Mouse (Mus musculus): ENCODE measurements at regions not wholly inside any gene's neighbourhood (a gene's known extent, or its start where the extent isn't known, plus 50 kb on each side); places are given as distances from the start of the nearest gene placed in this dataset.
A peak's percentile ranks its signal among the peaks of the same experiment; 100 is the strongest.

- DNase-seq, result no peak
Measured at GRCm38 (mm10) chr11:31751274-31751673, 79.6 kb upstream of the Bod1 start.

GRCm38 (mm10) chr11:31753211-31753610, 81.5 kb upstream of the Bod1 start:
- DNase-seq, result no peak

DNA sequence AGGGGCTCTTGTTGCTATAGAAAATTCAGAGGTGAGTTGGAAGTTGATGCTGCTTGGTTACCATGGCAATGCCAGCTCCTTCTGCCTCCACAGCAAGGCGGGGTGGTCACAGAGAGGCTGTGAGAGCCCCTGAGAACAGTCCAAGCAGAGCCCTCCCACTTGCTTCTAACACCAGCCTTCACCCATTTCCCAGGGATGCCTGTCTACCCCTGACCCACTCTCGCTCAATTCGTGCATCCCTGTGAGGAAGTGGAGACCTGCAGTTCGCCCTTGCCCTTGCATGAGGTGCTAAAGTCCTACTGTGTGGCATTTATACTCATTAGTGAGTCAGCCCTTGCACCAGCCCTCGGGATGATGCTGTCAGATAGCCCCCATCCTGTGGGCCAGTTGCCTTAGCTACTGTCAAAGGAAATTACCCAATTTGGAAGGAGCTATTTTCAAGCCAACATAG, 82.1 kb upstream of the Bod1 start:
- no peak for DNase-seq

DNA sequence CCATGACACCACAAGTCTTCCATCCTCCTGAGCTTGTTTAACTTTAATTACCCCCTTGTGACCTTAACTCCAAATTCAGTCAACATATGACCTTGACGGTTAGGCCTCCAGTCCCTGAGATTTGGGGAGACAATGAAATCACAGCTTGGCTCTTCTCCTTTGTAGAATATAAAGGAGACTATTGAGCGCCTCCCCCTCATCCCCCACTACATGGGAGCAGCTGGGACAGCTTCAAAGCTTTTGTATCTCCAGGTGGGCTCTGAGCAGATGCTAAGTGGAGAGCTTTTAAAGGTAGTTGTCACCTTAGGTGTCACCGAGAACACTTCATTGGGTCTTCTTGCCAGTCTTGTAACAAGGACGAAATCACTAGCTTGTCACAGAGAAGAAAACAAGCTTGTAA, 82.7 kb upstream of the Bod1 start:
- DNase-seq, result no peak

DNA sequence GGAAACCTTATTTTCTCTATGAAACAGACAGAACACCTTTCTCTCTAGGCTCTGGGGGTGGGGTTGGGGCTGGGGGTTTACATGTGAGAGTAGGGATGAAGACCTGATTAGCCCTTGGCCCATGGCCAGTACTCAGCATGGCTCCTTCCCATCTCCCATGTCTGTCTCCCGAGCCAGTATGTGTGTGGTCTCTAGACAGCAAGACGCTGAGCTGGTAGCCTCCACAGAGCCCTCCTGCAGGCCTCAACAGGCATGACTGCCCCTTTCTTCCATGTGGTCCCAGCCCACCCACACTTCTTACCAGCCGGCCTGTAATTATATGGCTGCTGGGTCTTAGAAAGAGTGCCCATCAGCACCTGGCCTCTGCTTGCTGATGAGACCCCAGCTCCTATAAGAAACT, 84.2 kb upstream of the Bod1 start:
- DNase-seq, result no peak

GRCm38 (mm10) chr11:31756355-31757145, 84.9 kb upstream of the Bod1 start:
- DNase-seq, result no peak

DNA sequence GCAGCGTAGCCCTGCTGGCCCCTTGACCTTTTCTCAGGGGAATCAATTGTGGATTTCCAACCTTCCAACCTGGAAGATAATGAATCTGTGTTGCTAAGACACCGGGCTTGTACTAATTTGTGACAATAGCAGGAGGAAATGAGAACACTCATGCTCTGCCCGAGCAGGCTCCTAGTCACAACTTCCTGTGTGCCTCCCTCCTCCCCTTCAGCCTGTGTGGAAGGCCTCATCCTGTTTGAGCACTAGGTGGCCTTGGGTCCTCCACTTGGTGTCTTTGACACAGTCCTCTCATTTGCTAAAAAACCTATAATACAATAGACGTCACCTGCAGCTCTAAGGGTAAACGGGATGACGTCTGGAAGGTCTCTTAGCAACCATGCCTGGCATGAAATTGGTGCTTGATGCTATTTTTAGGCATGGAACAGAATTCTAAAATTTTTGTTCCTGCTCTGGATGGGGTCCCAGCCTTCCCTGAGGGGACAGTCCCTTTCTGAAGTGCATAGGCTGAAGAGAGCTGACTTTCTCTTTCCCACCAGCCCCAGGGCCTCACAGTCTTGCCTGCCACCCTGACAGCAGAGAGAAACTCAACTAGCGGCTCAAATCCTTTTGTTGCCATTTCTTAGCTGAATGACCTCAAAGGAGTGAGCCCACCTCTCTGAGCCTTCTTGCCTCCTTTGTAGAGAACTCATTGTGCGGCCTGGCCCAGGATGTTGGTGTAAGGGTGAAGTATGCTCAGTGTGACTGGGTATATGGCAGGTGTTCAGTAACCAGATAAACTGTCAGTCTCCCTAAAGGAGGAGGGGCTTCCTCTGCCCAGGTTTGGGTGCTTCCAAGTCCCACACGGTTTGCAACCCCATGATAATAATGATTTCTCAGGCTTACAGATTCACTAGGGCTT, 88.4 kb upstream of the Bod1 start:
- DNase-seq, result peak; percentile 8 to 14

GRCm38 (mm10) chr11:31763856-31764255, 92.2 kb upstream of the Bod1 start:
- DNase-seq, result no peak

DNA sequence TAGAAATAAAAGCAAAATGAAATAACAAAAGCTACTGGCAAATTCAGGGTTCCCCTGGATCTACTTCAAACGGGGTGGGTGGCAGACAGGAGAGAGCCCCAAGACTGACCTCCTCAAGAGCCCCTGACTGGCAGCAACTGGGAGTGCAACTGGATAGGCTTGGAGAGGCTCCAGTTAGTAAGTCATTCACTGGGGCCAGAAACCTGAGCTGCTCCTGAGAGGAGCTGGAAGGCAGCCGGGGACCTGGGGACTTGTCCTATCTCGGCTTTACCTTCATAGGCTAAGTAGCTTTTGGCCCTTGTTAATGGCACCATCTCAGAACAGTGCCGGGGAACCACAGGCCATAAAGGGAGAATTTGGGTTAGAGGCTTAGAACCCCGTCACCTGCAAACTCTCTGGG, 94.6 kb upstream of the Bod1 start:
- DNase-seq, result no peak

DNA sequence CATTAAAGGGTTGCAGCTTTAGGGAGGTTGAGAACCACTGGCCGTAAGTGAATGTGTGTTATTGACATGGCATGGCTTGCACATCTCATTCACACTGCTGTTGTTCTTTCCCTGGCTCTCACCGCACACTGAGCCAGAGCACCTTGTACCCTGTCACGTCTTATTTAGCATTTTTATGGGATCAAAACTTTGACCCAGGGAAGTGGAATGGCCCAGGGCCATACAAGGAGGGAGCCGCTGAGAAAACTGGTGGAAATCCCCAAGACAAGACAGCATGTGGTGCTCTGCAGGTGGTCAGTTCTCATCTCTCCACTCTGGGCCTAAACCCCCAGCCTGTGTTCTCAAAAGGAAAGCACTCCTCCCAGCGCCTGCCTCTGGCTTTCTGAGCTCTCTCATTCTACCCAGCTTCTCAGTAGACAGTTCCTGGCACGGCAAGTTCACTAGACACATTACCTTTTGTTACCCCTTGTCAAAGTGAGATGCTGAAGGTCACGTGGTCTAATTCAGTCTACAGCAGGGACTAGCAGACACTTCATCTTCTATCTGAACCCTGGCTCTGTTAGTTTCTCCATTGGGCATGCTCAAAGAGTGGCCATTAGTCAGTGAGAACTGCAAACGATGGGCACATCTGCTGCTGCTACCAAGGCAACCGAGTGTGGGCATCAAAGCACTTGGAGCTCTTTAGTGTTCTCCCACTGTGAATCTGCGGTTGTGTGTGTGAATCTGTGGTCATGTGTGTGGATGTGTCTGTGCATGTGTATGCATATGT, 96.2 kb upstream of the Bod1 start:
- DNase-seq, result no peak

DNA sequence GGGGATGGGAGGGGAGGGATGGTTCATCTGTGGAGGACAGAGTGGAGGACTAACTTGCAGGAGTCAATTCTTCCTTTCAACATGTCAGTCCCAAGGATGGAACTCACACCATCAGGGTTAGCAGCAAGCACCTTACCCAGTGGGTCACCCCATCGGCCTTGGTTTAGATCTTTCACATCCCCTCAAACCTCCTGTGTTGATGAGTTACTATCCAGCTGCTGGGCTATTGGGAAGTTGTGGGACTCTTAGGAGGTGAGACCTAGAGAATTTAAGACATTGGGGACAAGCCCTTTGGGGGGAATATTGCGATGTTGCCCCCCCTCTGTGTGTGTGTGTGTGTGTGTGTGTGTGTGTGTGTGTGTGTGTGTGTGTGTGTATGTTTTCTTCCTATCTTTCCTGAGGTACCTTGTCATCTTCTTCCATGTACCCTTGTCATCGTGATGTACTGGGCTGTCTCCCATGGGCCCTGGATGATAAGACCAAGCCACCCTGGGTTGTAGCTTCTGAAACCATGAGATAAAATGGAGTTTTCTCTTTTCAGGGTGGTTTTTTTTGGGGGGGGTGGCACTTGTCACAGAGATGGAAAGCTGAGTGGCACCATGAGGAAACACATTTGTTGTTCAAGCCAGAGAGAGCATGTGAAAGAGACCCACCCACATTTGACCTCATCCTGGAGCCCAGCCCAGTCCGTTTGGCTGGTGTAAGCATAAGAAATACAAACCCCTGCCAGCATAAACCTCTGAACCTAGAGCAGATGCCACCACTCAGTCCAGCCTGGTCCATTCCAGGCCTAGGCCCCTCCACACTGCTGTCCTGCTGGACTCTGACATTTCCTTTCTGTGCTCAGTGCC, 98.3 kb upstream of the Bod1 start:
- DNase-seq, result no peak

- no peak for DNase-seq
Measured at GRCm38 (mm10) chr11:31770881-31771280, 99.2 kb upstream of the Bod1 start.

DNA sequence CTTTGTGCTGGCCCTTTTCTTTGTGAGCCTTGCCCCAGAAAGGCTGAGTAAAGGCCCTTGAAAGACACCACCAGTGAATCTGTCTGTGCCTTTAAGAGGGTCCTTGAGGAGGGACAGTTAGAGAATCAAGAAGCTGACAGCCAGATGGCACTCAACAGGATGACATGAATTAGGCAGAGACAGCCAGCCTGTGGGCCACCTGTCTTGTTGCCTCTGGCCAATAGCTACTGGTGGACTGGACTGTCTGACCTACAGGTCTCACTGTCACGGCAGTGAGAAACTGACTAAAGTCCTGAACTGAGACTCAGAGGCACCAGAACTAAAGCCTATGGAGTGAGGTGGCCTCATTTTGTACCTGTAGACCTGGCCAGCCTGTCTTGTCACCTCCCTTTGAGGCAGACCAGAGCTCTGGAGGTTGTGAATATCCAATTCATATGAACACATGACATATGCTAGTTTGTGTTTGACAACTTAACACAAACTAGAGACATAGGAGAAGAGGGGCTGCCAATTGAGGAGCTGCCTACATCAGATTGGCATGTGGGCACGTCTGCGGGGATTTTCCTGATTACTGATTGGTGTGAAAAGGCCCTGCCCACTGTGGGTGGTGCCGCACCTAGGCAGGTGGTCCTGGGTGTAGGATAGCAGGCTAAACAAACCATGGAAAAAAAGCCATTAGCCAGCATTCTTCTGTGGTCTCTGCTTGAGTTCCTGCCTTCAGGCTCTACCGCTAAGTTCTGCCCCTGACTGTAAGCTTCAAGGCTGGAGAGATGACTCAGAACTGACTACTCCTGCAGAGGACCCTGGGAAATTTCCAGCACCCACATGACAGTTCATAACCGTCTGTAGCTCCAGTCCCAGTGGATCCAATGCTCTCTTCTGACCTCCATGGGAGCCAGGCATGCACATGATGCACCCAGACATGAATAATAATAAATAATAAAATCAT, 100.1 kb upstream of the Bod1 start:
- DNase-seq, result no peak

GRCm38 (mm10) chr11:31777531-31777930, 94.5 kb upstream of the Cpeb4 start:
- DNase-seq, result no peak

DNA sequence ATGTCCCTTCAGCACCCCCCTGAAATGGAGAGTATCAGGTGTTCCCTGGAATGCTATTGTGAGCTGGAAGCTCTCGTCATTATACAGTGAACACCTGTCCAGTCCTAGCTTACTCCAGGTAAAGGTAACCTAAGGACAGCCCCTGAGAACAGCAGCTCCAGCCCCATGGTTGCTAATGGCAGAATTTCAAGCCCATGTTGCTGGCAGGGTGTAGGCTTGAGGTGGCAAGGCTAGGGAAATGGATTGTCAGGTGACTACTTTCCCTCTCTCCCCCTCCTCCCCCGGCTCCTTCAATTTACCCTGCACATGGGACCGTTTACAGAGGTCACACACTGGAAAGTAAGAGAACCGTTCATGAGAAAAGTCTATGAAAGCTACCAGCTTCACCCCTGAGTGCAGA, 93.2 kb upstream of the Cpeb4 start:
- no peak for DNase-seq

DNA sequence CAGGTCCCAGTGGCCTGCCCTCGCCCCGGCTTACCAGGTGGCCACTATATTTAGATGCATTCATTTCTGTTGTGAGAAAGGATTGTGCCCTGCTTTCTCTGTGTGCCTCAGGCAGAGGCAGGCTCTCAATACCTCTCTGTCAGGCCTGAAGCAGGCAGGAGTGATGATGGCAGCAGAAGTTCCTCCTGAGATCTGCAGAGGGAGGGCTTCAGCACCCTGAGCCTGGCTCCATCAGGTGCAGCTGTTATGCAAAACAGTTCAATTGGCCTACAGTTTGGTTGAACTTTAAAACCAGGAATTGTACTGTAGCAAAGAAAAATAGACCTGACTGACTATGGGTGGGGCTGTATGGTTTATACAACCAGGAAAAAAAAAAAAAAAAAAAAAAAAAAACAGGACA, 92.7 kb upstream of the Cpeb4 start:
- no peak for DNase-seq

DNA sequence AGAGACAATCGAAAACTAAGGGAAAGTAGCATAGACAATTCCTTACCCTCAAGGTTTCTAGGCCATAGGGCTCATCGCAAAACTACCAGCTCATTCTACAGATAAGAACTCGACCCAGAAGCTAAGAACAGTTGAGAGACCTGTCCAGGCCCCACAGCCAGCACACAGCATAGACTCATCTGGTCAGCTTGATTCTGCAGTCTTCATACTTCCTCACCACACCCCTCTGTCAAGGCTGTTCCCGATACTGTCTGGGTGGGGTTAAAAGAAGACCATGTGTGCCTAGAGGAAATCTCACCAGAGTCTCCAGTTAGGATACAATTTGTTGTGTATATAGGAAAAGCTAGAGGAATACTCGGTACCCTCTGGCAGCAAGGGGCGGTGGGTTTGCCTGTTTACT, 91.0 kb upstream of the Cpeb4 start:
- DNase-seq, result no peak

- DNase-seq, result no peak
Measured at GRCm38 (mm10) chr11:31781605-31782004, 90.4 kb upstream of the Cpeb4 start.

GRCm38 (mm10) chr11:31783506-31784063, 88.4 kb upstream of the Cpeb4 start:
- no peak for DNase-seq

- no peak for DNase-seq
Measured at GRCm38 (mm10) chr11:31784332-31784901, 87.6 kb upstream of the Cpeb4 start.
